Mouse (Mus musculus): ENCODE measurements around the gene Ankrd54. TPM values are rescaled to one million over a fixed set of nuclear protein-coding genes. Genes with fewer than 3 reads are reported as not detected.
"Not testable (repeated sequence)": the region's sequence is repeated elsewhere in the genome, so short reads cannot be mapped to it uniquely, and the experiment has no call there.

Gene Ankrd54
- total RNA-seq, 2 experiments from 2014 or later = 2.7 to 4.3 TPM

- intact Hi-C loops (cut with DNase I) = no loop called here
- no peak for DNase-seq
Observed at GRCm38 (mm10) chr15:79050160-79050845, 12.4 kb downstream of the Ankrd54 start.

- no peak for DNase-seq
- intact Hi-C loops (cut with DNase I) = no loop called here
Observed at GRCm38 (mm10) chr15:79048186-79048585, 14.5 kb downstream of the Ankrd54 start.

- intact Hi-C loops (cut with DNase I) = no loop called here
Observed at GRCm38 (mm10) chr15:79044837-79045236, 17.9 kb downstream of the Ankrd54 start.

GRCm38 (mm10) chr15:79042721-79043491 lies 19.8 kb downstream of the Ankrd54 start:
- intact Hi-C loops (cut with DNase I) = no loop called here
- no peak for DNase-seq

More at GRCm38 (mm10) chr15:79044837-79045236, 17.9 kb downstream of the Ankrd54 start:
- no peak for DNase-seq

GRCm38 (mm10) chr15:79041585-79041984 lies 21.1 kb downstream of the Ankrd54 start, which contains the start of gene Galr3:
TSS of gene Galr3 (plus strand) at chr15:79041885.
- no peak for DNase-seq
- intact Hi-C loops (cut with DNase I) = no loop called here

DNA sequence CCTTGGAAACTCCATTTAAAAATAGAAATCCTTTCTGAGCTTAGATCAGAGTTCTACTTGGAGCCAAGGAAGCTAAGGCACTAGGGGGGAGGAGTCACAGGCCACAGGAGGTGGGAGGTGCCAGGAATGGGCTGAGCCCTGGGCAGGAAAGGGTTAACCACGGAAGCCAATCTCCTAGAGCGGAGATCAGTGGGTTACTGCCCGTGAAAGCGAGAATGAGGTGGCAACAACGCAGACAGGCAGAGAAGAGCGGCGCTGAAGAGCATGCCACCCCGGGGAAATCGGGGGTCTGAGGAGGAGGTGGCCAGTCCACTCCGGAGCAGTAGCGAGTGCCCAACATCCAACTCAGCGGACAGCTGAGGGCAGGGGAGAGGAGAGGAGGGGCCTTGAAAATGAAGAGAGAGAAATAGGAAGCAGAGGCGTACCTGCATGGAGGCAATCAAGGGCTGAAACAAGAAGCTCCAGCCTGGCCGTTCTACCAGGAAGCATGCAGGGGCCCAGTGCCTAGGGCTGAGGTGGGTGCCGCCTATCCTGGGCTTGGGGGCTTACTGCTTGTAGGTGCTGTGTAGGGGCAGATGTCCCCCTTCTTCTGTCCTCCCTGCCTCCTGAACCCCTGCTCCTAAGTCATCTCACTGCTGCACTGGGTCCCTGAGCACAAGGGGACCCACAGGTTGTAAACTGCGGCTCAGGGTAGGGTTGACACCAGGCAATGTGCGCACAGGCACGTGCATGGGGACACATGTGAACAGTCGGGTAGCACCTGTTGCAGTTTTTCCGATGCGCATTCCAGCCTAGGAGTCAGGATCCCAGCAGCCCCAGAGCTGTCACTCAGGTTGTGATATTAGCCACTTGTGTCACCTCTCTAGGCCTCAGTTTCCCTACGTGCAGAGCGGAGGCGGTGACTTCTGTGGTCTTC lies 21.9 kb downstream of the Ankrd54 start:
- no peak for DNase-seq
- intact Hi-C loops (cut with DNase I) = no loop called here

DNA sequence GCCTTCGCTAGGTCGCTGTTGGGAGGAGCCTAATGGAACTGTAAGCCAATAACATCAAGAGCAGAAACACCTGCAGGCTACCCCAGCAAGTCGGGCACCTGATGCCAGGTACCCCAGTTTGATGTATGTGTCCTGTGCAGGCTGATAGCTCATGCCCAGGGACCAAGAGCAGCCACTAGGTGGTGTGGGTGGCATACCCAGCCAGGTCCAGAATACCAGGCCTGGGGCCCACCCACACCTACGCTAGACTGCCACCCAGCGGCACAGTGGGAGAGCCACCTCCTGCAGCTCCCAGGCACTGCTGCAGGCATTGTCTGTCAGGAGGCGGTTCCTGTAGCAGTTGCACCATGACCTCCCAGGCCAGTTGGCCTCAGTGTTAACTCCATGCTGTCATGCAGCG lies 23.8 kb downstream of the Ankrd54 start:
- intact Hi-C loops (cut with DNase I) = loop anchor here (1.0 to 5.0 kb wide), 2 partner anchors 32 to 108 kb away; no protein-coding TSS in a partner anchor
- peak; percentile 59 to 71 for DNase-seq

DNA sequence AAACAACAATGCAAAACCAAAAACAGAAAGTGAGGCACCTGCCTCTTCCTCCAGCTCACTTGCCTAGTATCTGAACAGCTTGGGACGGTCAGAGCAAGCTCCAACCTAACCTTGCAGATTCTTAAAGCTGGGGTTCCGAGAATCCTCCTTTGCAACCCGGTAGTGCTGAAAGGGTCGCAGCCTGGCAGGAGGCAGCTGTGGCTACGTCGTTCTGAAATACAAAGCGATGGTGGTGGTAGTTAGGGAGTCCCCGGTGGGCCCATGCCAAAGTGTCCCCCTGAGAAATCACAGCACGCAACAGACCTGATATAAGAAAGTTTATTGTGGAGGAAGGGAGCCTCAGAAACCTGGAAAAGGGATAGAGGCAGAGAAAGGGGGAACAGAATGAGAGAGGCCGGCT lies 24.4 kb downstream of the Ankrd54 start:
- DNase-seq = no peak
- intact Hi-C loops (cut with DNase I) = loop anchor here (5.0 kb wide), 1 partner anchor 109 kb away; no protein-coding TSS in a partner anchor

DNA sequence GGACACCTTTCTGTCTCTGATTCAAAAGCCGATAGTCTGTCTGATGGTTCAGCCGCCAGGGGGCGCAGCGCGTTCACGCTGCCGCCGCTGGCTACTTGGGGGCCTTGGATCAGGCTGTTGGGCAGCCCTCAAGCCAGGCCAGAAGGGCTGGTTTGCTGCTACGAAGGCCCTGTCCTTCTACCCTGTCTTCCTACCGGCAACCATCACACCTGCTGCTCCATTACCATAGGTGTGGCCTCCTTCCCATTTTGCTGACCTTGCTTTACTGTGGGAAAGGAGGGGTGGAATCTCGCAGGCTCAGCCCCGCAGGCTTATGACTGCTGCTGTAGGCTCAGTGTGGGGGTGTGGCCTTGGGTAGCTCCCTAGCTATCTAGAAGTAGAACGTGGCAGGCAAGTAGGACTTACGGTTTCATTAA lies 24.8 kb downstream of the Ankrd54 start:
- DNase-seq = peak; percentile 74 to 75
- intact Hi-C loops (cut with DNase I) = loop anchor here (5.0 kb wide), 1 partner anchor 109 kb away; no protein-coding TSS in a partner anchor

GRCm38 (mm10) chr15:79031908-79032307 lies 30.8 kb downstream of the Ankrd54 start:
- intact Hi-C loops (cut with DNase I); DNase-seq: not testable (repeated sequence)

DNA sequence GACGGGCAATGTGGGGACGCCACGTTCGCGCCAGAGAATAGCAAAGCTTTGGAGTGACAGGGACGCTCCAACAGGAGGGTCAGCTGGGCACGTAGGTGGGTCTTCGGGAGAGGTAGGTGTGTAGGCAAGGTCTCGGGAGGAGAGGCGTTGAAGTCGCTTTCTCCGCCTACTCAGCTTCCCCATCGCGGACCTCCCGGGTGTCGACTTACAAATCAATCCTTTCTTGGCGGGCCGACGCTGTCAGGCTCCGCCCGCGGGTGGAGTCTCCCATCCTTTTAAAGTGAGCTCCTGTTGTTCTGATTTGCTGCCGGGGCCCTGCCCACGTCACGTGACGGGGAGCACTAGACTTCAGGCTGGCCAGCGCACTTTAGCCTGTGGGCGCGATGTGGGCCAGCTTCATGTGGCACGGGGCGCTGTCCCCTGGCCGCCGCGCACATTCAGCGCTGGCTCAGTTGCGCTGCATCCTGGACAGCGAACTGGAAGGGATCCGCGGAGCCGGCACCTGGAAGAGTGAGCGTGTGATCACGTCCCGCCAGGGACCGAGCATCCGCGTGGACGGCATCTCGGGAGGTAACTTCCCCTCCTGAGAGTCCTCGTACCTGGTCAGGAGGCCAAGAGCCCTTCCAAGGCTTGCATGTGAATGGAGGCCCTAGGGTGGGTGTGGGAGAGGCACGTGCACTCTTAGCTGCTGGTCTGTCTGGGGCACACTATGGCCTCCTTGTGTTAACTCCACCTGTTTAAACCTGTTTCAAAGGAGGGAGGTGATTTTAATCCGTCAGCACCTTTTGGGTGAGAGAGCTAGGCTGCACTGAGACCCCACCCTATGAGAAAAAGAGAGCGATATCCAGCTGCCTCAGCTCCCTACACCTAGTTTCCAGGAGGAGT lies 31.9 kb downstream of the Ankrd54 start:
- DNase-seq = peak; percentile 85 to 90

DNA sequence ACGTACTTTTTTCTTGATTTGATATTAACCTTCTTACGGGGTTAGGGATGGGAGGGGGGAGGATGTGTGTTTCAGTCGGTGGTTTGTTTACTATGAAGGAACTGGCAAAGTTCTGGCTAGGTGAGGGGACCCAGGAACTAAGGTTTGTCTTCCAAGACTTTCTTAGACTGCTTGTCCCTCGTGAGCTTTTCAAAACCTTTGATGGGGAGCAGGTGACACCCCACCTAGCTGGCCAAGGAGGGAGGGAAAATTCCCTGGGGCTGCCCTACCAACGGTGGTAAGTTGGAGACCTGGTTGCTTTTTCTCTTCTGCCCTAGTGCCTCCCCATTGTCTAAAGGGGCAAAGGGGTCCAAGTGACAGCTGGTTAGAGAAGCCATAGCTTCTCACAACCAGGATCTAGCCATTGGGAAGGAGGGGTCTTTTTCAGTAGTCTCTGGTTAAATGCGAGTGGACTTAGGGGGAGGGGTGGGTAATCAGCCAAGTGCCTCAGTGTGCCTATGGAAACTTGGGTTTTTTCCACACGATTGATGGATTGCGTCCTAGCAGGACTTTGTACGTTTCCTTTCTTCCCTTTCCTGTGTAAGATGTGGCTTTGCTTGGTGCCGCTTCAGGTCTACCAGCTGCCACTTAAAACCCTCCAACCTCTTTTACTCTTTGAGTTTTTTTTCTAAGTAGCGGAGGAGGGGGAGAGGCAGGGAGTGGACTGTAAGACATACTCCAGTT lies 33.0 kb downstream of the Ankrd54 start:
- no peak for DNase-seq
- intact Hi-C loops (cut with DNase I) = loop anchor here (2.0 kb wide), 1 partner anchor 43 kb away; no protein-coding TSS in a partner anchor

More for the DNA sequence above, 31.9 kb downstream of the Ankrd54 start:
- intact Hi-C loops (cut with DNase I) = no loop called here

- intact Hi-C loops (cut with DNase I) = loop anchor here (2.0 kb wide), 1 partner anchor 42 kb away; no protein-coding TSS in a partner anchor
- DNase-seq = no peak
Observed at GRCm38 (mm10) chr15:79028823-79029484, 33.7 kb downstream of the Ankrd54 start.

DNA sequence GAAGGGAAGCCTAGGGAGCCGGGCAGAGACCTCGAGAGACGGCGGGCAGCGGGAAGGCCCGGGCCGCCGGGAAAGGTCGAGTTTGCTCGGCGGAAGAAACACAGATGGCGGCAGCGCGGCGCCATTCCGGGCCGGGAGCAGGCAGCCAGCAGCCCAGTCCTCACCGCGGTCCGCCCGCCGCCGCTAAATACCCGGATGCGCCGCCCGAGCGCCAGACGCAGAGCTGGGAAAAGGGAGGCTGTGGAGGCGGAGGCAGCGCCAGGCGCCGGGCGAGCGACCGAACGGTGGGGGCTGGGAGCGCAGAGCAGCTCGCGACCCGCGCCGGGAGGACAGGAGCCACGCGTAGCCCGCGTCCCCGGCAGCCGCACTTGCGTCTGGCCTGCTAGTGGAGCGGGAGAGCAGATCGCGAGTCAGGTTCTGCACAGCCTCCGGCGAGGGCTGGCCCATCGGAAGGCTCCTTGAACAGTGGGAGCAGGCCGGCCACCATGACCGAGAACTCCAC lies 34.4 kb downstream of the Ankrd54 start, which contains the start of gene H1f0:
Gene H1f0, plus strand, starts transcription at position 214 of the 502 bp plus-strand sequence.
- intact Hi-C loops (cut with DNase I) = loop anchor here (2.0 kb wide), 1 partner anchor 41 kb away; no protein-coding TSS in a partner anchor
- peak; percentile 93 to 95 for DNase-seq

DNA sequence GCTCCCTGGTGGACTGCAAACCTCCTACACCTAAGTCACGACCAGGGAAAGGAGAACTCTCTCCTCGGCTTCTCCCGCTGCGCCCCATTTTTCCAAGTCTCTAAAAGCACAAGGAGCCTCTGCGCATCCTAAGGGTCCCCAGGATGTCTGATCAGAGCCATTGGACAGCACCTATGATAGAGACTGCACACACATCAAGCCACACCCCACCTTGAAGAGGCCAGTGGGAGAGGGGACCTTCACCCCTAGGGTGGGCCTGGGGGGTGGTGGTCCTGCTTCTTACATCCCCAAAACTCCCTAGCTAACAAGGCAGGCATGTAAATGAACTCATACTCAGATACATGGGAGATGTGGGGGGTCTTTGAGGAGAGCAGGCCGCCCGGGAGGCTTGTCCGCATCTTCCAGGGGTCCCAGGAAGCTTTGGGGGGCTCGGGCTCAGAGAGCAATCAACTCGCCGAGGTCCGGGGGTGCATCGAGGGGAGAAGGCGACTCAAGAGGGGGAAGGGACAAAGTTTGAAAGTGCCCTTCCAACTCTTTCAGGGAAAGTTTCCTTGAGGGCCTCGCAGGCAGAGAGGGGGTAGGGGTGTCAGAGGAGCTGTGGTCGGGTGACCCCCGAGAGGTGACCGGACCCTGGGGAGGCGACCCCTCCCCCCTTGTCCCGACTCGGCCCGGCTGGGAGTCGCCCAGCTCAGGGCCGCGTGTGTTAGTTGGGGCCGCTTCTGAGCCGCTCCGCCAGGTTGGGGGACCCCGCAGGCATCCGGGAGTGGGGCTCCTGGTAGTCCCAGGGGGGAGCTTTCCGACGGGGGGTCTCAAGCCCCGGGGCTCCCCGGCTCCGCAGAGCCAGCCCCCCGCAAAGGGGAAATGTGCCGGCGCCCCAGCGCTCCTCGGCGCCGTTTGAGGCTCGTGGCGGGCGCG lies 35.1 kb downstream of the Ankrd54 start:
- intact Hi-C loops (cut with DNase I) = loop anchor here (2.0 kb wide), 1 partner anchor 41 kb away; no protein-coding TSS in a partner anchor
- peak in 1 of 2 experiments; percentile 43 for DNase-seq

- intact Hi-C loops (cut with DNase I) = no loop called here
Observed at GRCm38 (mm10) chr15:79026511-79027290, 36.0 kb downstream of the Ankrd54 start.

More at GRCm38 (mm10) chr15:79026511-79027290, 36.0 kb downstream of the Ankrd54 start:
- no peak for DNase-seq

Data from gastrocnemius, postnatal 36 days (tissue).